25 mouse cellular contexts compared by ENCODE assay signal in the genomic region with DNA sequence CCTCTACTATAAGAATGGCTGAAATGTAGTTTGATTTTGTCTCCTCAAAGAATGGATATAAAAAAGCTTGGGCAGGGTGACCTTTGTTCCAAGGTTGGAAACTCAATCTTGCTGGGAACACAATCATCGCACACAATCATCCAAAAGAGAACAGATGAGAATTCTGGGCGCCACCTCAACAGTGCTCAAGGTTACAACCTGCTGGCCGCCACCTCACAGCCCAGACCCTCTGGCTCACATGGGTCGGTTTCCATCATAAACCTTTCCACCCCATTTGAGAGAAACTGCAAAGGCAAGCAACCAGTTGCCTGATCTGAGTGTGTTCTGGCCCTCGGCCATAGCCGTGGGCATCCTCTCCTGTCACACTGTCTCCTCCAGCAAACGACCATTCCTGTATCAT.
"Had no signal": no experiment of that assay in that cellular context is flagged by ENCODE, and none has a peak within 500 bp of the region (broad histone marks: within the 10 kb centered on the region; RNA-seq: fewer than 3 reads in every experiment).

No protein-coding gene starts in this region.

- H3K4me3 ChIP-seq: heart, embryonic 10.5 days; heart, embryonic 13.5 days; heart, embryonic 15.5 days; hindbrain, embryonic 13.5 days; hindbrain, embryonic 15.5 days; limb, embryonic 13.5 days; limb, embryonic 15.5 days; liver, embryonic 12.5 days had no signal

- H3K27me3 ChIP-seq: heart, embryonic 13.5 days; heart, embryonic 15.5 days; hindbrain, embryonic 13.5 days; hindbrain, embryonic 15.5 days; limb, embryonic 13.5 days; limb, embryonic 15.5 days; liver, embryonic 12.5 days had no signal

- H3K9me3 ChIP-seq: heart, embryonic 10.5 days; heart, embryonic 13.5 days; heart, embryonic 15.5 days; hindbrain, embryonic 13.5 days; hindbrain, embryonic 15.5 days; limb, embryonic 13.5 days; limb, embryonic 15.5 days; liver, embryonic 12.5 days had no signal

- H3K36me3 ChIP-seq: heart, embryonic 10.5 days; heart, embryonic 13.5 days; heart, embryonic 15.5 days; hindbrain, embryonic 13.5 days; hindbrain, embryonic 15.5 days; limb, embryonic 13.5 days; limb, embryonic 15.5 days; liver, embryonic 12.5 days had no signal

- H3K9ac ChIP-seq: heart, embryonic 13.5 days; heart, embryonic 15.5 days; hindbrain, embryonic 13.5 days; hindbrain, embryonic 15.5 days; limb, embryonic 13.5 days; limb, embryonic 15.5 days; liver, embryonic 12.5 days; liver, embryonic 14.5 days had no signal

- DNase-seq: gastrocnemius, postnatal 14 days; gastrocnemius, postnatal 36 days; heart, adult 18-20 months; heart, postnatal 14 days; heart, postnatal 36 days; kidney, adult 11 months; kidney, adult 2 months; kidney, adult 9 months; kidney, postnatal 14 days; kidney, postnatal 36 days; layer of hippocampus, adult 9-11 months; layer of hippocampus, postnatal 36 days; left cerebral cortex, postnatal 4 days had no signal

- ATAC-seq: hindbrain, postnatal 0 days; intestine, embryonic 16.5 days; liver, embryonic 12.5 days had no signal

- H3K4me2 ChIP-seq: heart, embryonic 13.5 days; heart, embryonic 15.5 days; hindbrain, embryonic 13.5 days; hindbrain, embryonic 15.5 days; limb, embryonic 13.5 days; limb, embryonic 15.5 days; liver, embryonic 12.5 days had no signal

- H3K4me1 ChIP-seq: hindbrain, embryonic 15.5 days; limb, embryonic 13.5 days; limb, embryonic 15.5 days; liver, embryonic 12.5 days had no signal

- H3K27ac ChIP-seq: heart, embryonic 10.5 days; heart, embryonic 13.5 days; heart, embryonic 15.5 days; hindbrain, embryonic 13.5 days; hindbrain, embryonic 15.5 days; hindbrain, postnatal 0 days; kidney, postnatal 0 days; limb, embryonic 13.5 days; limb, embryonic 15.5 days; liver, embryonic 12.5 days; liver, embryonic 14.5 days had no signal
